Mouse (Mus musculus): Measurements from ENCODE around the gene Wfdc5.

Gene Wfdc5

GRCm38 (mm10) chr2:164174649-164175395 is 7.7 kb downstream of the Wfdc5 start:
- DNase-seq (ENCODE audit: low read depth), result no peak

- no peak for DNase-seq (ENCODE audit: low read depth)
Observed at GRCm38 (mm10) chr2:164173394-164173793, 9.1 kb downstream of the Wfdc5 start.

DNA sequence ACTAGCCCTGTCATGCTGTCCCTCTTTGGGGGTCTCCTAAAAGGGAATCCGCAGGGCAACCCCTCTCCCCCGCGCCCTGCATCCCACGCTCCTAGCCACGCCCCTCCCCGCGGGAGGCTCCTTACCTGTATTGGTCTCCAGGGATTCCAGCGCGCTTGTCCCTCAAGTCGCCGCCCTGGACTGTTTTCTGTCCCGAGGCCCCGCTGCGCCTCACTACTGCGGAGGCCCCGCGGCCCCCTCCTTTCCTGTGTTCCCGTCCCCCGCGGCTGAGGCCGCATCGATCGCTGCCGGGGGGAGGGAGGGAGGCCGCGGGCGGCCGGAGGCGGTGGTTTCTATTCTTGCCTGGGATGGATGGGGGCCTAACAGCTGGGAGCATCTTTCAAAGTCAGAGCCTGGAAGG is 11.6 kb downstream of the Wfdc5 start, which contains the start of gene Kcns1:
TSS of gene Kcns1 (minus strand) at position 212 of the 400 bp plus-strand sequence.
- no peak for DNase-seq (ENCODE audit: low read depth)

- DNase-seq (ENCODE audit: low read depth), result no peak
Observed at GRCm38 (mm10) chr2:164170326-164170725, 12.2 kb downstream of the Wfdc5 start.

- DNase-seq (ENCODE audit: low read depth), result no peak
Observed at GRCm38 (mm10) chr2:164168571-164168946, 14.0 kb downstream of the Wfdc5 start.

DNA sequence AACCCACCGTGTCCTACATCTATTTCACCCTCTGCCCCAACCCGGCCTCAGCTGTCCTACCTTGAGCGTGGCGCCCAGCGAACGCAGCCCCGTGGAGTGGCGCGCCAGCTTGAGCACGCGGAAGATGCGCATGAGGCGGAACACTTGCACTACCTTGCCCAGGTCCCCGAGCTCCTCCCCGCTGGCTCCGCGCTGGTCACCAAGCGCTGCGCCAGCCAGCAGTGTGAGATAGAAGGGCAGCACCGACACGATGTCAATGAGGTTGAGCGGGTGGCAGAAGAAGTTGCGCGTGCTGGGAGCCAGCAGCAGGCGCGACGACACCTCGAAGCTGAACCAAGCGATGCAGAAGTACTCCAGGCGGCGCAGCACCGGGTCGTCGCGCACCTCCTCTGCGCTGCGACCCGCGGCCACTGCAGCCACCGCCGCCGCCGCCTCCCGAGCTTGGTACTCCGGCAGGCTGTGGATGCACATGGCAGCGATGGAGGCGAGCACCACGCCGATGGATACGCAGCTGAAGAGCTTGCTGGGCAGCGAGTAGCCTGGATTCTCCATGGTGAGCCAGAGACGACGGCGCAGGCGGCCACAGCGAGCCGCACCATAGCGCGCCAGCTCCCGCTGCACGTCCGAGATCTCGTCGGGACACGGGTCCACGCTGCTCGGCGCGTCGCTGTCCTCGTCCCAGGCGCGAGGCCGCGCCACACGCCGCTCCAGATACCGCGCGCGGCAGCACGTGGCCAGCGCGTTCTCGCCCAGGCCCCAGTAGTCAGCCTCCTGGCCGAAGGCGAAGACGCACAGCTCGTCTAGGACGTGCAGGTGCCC is 14.6 kb downstream of the Wfdc5 start:
- DNase-seq (ENCODE audit: low read depth), result no peak

DNA sequence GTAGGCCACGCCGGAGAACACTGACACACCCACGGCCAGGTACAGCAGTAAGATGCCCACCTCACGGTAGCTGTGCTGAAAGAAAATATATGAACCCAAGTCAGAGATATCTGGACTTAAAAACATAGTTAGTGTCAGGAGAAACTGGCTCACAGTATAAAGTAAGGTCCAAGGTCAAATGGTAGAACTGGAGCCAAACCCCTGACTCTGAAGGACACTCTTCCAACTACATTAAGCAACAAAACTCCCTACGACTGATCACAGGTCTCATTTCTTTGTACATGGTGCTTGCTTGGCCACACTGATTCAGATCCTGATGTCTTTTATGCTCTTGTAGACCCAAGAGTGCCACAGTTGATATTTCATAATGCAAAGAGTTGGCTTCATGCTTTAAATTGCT is 17.6 kb downstream of the Wfdc5 start:
- DNase-seq (ENCODE audit: low read depth), result no peak

GRCm38 (mm10) chr2:164161515-164162055 is 21.0 kb downstream of the Wfdc5 start:
- DNase-seq (ENCODE audit: low read depth), result peak; percentile 51

DNA sequence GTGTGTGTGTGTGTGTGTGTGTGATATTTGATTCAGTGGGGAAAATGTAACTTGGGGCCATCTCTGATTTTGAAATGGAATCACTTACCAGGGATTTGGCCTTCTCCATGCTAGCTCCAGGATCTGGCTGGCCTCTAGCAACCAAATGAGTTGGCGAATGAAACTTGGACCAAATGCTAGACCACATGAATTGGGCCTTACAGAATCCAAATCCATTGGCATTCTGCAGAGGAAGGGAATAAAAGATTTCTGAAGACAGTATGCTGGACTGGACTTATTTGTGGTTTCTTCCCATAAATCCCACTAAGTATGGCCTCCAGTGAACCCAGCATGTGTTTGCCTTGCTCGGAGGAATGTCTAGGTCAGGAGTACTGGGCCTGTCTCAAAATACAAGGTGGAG is 23.7 kb downstream of the Wfdc5 start:
- DNase-seq (ENCODE audit: low read depth), result no peak

GRCm38 (mm10) chr2:164156158-164156557 is 26.4 kb downstream of the Wfdc5 start:
- DNase-seq (ENCODE audit: low read depth), result no peak

DNA sequence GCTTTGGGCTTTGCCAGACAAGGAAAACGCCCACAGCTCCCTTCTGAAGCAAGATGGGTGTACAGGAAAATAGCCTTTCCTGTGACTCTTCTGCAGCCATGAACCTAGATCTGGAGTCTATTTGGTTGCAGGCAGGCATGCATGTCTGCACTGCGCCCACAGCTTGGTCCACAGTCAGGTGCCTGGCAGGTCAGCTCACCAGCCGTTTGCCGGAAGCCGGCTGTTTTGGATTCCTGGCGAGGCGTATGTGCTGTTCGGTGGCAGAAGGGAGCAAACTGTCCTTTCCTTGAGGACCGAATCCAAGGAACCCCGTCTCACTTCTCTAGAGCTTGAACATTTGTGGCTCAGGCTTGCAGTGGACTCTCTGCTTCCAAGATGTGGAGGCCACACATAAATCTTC is 28.5 kb downstream of the Wfdc5 start:
- DNase-seq (ENCODE audit: low read depth), result no peak

DNA sequence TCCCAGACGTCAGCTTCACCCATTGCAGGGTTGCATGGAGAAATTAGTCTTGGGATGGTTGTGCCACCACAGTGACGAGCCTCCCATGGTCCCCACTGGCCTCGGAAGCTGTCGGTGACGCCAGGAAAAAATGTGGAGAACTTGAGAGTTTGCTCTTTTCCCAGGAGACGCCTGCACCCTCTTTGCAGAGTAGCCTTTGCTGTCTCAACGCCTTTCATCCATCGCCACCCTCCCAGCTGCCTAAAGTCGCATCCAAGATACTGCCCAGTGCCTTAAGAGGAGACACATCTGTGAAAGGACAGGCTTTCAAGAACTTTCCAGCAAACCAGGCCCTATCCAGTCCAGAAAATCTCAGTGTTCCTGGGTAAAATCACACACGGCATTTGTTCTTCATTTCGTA is 30.2 kb downstream of the Wfdc5 start:
- no peak for DNase-seq (ENCODE audit: low read depth)

GRCm38 (mm10) chr2:164150086-164150760 is 32.3 kb downstream of the Wfdc5 start:
- no peak for DNase-seq (ENCODE audit: low read depth)

GRCm38 (mm10) chr2:164146556-164146955 is 36.0 kb downstream of the Wfdc5 start:
- DNase-seq (ENCODE audit: low read depth), result no peak

DNA sequence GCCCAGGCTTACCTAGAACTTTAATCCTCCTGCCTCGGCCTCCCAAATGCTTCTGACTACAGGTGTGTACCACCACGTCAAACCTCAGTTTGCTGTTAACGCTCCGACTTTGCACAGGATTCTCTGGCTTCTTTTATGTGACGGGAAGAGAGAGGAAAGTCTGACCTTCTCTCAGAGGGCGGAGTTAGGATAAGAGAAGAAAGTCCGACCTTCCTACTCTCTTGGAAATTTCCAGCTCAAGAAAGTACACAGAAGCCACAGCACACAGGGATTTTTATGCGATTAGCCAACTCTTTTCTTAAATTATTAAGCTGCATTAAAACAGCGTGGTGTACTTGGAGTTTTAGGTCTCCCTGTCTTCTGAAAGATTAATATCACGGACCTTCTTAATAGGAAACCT is 38.0 kb downstream of the Wfdc5 start:
- no peak for DNase-seq (ENCODE audit: low read depth)

- peak; percentile 28 for DNase-seq (ENCODE audit: low read depth)
Observed at GRCm38 (mm10) chr2:164144025-164144424, 38.5 kb downstream of the Wfdc5 start.

DNA sequence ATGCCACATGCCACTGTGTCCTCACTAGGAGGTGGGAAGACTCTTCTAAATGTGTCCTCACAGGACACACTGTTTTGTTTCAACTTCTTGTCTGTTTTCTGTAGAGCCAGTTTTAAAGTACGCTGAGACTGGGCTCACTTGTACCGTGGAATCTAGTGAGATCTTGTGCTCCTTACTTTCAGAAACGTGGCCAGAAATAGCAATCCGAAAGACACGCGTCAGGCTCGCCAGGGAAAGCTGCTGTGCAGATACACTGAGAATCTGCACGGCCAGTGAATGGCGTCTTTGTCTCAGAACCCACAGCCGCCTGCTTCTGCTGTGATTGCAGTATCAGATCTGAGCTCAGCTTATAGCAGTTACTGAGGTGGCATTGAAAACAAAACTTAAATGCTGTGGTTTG is 40.5 kb downstream of the Wfdc5 start:
- DNase-seq (ENCODE audit: low read depth), result no peak

GRCm38 (mm10) chr2:164137754-164138153 is 44.8 kb downstream of the Wfdc5 start:
- DNase-seq (ENCODE audit: low read depth), result no peak

- DNase-seq (ENCODE audit: low read depth), result no peak
Observed at GRCm38 (mm10) chr2:164136393-164136792, 46.1 kb downstream of the Wfdc5 start.

- no peak for DNase-seq (ENCODE audit: low read depth)
Observed at GRCm38 (mm10) chr2:164135367-164135766, 47.2 kb downstream of the Wfdc5 start.

DNA sequence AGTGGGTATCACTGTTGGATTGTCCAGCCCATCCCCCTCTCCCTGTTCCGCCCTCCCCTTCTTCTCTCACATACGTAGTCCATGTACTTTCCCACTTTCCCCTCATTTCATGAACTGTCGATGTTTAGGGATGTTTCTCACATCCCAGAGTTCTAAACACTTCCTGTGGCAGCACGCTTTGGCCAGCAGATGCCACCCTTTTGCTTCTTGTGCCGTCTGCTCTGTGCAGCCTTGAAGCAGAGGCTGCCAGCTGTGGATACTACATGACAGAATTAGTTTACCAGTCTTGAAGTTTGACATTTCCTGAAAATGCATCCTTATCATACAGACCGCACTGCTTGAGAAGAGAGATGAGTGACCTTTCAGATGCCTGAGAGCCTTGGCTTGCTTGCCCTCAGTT is 48.0 kb downstream of the Wfdc5 start:
- DNase-seq (ENCODE audit: low read depth), result peak; percentile 29

GRCm38 (mm10) chr2:164131586-164131985 is 51.0 kb downstream of the Wfdc5 start:
- DNase-seq (ENCODE audit: low read depth), result no peak

Data from 416B (cell line).